Mouse (Mus musculus) midbrain, embryonic 10.5 days (tissue): ENCODE measurements around the gene Gm26920. TPM values are rescaled to one million over a fixed set of nuclear protein-coding genes. Genes with fewer than 3 reads are reported as not detected.

Source experiments
- DNase-seq: peaks from one replicate; pipeline ENCODE4 v3.0.0-alpha.2; 2017; ENCODE audit warnings: low spot score
- H3K27ac ChIP-seq: fragments of 300-500 bp; sonication (generic); replicated peaks from 2 replicates; pipeline ENCODE4 v1.5.1; 2016; ENCODE audit warnings: mild to moderate bottlenecking
- H3K27me3 ChIP-seq: fragments of 300-500 bp; sonication (generic); 2 replicates; pipeline ENCODE4 v1.6.1; 2016; ENCODE audit warnings: low read depth, mild to moderate bottlenecking; ENCODE audit not compliant: poor library complexity, severe bottlenecking
- H3K36me3 ChIP-seq: fragments of 300-500 bp; sonication (generic); 2 replicates; pipeline ENCODE4 v1.6.1; 2016; ENCODE audit warnings: mild to moderate bottlenecking, moderate library complexity
- H3K4me1 ChIP-seq: fragments of 300-500 bp; sonication (generic); 2 replicates; pipeline ENCODE4 v1.6.1; 2016
- H3K4me3 ChIP-seq: fragments of 300-500 bp; sonication (generic); 2 replicates; pipeline ENCODE4 v1.5.1; 2016; ENCODE audit warnings: mild to moderate bottlenecking, moderate library complexity
- H3K9me3 ChIP-seq: fragments of 300-500 bp; sonication (generic); replicated peaks from 2 replicates; pipeline ENCODE4 v1.6.1; 2016; ENCODE audit warnings: mild to moderate bottlenecking
- WGBS: fragments of 180-500 bp; shearing (Covaris S2); methylation state at CpG from one replicate; pipeline ENCODE4 v1.1.7; 2016; 5-methylcytosine and 5-hydroxymethylcytosine counted together
- microRNA-seq: library from miRNA; unstranded; fragments of <30 nt; microRNA quantifications from one replicate; pipeline ENCODE4, GENCODE M21; 2017
- polyA plus RNA-seq: library from polyadenylated mRNA; unstranded; fragments of >200 nt; fragmentation: Nextera tagmentation; extraction: Ambion mirVana; gene quantifications from 2 replicates; pipeline ENCODE4 v1.2.1, GENCODE M21; 2016

Gm26920 gene
- polyA plus RNA-seq, 1 experiment from 2014 or later: 2.2 TPM

- peaks cover 88% of the 10 kb centered on the region for H3K36me3 ChIP-seq
- H3K4me3 ChIP-seq: no peak overlapping the region
- H3K9me3 ChIP-seq: no peaks in the 10 kb centered on the region
- H3K27ac ChIP-seq: 0 out of 2 replicates have a peak overlapping the region, but pooled peaks have one; percentile 0
- H3K4me1 ChIP-seq: 0 out of 2 replicates have a peak, but pooled peaks cover 4% of the 10 kb centered on the region
- DNase-seq: no peak
- WGBS: 85% methylated on average over 21 of the region's 21 CpGs
- H3K27me3 ChIP-seq: no peaks in the 10 kb centered on the region
Measured at GRCm38 (mm10) chr7:30009321-30010085, 80.7 kb downstream of the Gm26920 start.

GRCm38 (mm10) chr7:30008020-30008690 lies 82.1 kb downstream of the Gm26920 start:
- H3K9me3 ChIP-seq: no peaks in the 10 kb centered on the region
- 0 out of 2 replicates have a peak, but pooled peaks cover 4% of the 10 kb centered on the region for H3K4me1 ChIP-seq
- H3K36me3 ChIP-seq: peaks cover 88% of the 10 kb centered on the region
- 92% methylated on average over 6 of the region's 6 CpGs for WGBS
- no peak overlapping the region for H3K4me3 ChIP-seq
- no peaks in the 10 kb centered on the region for H3K27me3 ChIP-seq
- DNase-seq: no peak
- no peak overlapping the region for H3K27ac ChIP-seq

- no peak overlapping the region for H3K27ac ChIP-seq
- DNase-seq: no peak
Measured at GRCm38 (mm10) chr7:30007601-30008000, 82.6 kb downstream of the Gm26920 start.

More at GRCm38 (mm10) chr7:30007601-30008000, 82.6 kb downstream of the Gm26920 start:
- Histone ChIP-seq H3K36me3 (peaks cover 89% of the 10 kb centered on the region), H3K4me3 (no peak overlapping the region), H3K27me3 (no peaks in the 10 kb centered on the region), H3K9me3 (no peaks in the 10 kb centered on the region), H3K4me1 (0 out of 2 replicates have a peak, but pooled peaks cover 4% of the 10 kb centered on the region)
- 92% methylated on average over 1 of the region's 1 CpGs for WGBS

Small RNA genes lying within 50 kb of the gene (microRNA-seq; reads per million reads assigned to microRNA genes)
- gene Gm23368: not detected

Other genes with a start within 250 kb of the Gm26920 start
- 9.7 and 10.3 TPM in 2 replicates for gene Zfp940, start 236.7 kb downstream of the Gm26920 start, polyA plus RNA-seq
- gene Zfp420, start 230.4 kb downstream of the Gm26920 start, polyA plus RNA-seq: 8.8 and 9.3 TPM in 2 replicates
- gene Zfp27, start 183.8 kb downstream of the Gm26920 start, polyA plus RNA-seq: 10.6 and 12.8 TPM in 2 replicates
- gene Zfp383, start 182.2 kb downstream of the Gm26920 start, polyA plus RNA-seq: 5.4 and 7.3 TPM in 2 replicates
- 12.7 and 15.8 TPM in 2 replicates for gene Zfp74, start 136.3 kb downstream of the Gm26920 start, polyA plus RNA-seq
- 22.8 and 23.3 TPM in 2 replicates for gene Zfp568, start 106.5 kb downstream of the Gm26920 start, polyA plus RNA-seq
- 4.1 and 4.4 TPM in 2 replicates for gene Zfp14, start 39.0 kb downstream of the Gm26920 start, polyA plus RNA-seq
- gene Zfp82, start 17.5 kb downstream of the Gm26920 start, polyA plus RNA-seq: 6.8 and 9.2 TPM in 2 replicates
- gene Zfp566, start 117 bp upstream of the Gm26920 start, polyA plus RNA-seq: 14.3 and 18.5 TPM in 2 replicates
- 113 and 116 TPM in 2 replicates for gene Zfp260, start 4.4 kb upstream of the Gm26920 start, polyA plus RNA-seq
- 10.6 and 13.0 TPM in 2 replicates for gene Zfp382, start 31.5 kb upstream of the Gm26920 start, polyA plus RNA-seq
- gene Zfp146, start 79.3 kb upstream of the Gm26920 start, polyA plus RNA-seq: 17.0 and 21.2 TPM in 2 replicates
- gene Cox7a1, start 93.7 kb upstream of the Gm26920 start, polyA plus RNA-seq: 4.1 and 7.2 TPM in 2 replicates
- gene Capns1, start 108.4 kb upstream of the Gm26920 start, polyA plus RNA-seq: 52.1 and 55.5 TPM in 2 replicates
- 155 and 162 TPM in 2 replicates for gene Polr2i, start 141.5 kb upstream of the Gm26920 start, polyA plus RNA-seq
- 274 and 283 TPM in 2 replicates for gene Tbcb, start 141.9 kb upstream of the Gm26920 start, polyA plus RNA-seq
- gene Ovol3, start 145.3 kb upstream of the Gm26920 start, polyA plus RNA-seq: not detected in 2 replicates
- 0.32 and 0.55 TPM in 2 replicates for gene Thap8, start 189.7 kb upstream of the Gm26920 start, polyA plus RNA-seq
- 18.0 and 21.6 TPM in 2 replicates for gene Wdr62, start 190.0 kb upstream of the Gm26920 start, polyA plus RNA-seq
- 54.9 and 76.3 TPM in 2 replicates for gene Clip3, start 201.3 kb upstream of the Gm26920 start, polyA plus RNA-seq
- gene Alkbh6, start 218.3 kb upstream of the Gm26920 start, polyA plus RNA-seq: 95.4 and 96.9 TPM in 2 replicates
- 13.7 and 14.8 TPM in 2 replicates for gene Syne4, start 224.4 kb upstream of the Gm26920 start, polyA plus RNA-seq
- 2.6 and 4.6 TPM in 2 replicates for gene E130208F15Rik, start 231.3 kb upstream of the Gm26920 start, polyA plus RNA-seq
- 19.3 and 22.5 TPM in 2 replicates for gene Sdhaf1, start 233.5 kb upstream of the Gm26920 start, polyA plus RNA-seq